Mouse (Mus musculus): Measurements from ENCODE around the gene Pmel. TPM values are rescaled to one million over a fixed set of nuclear protein-coding genes. Genes with fewer than 3 reads are reported as not detected.

The Pmel gene
- 2.2 and 3.1 TPM in 2 replicates for polyA plus RNA-seq (2014; fragmentation: Nextera tagmentation; extraction: Ambion mirVana)

GRCm38 (mm10) chr10:128703895-128704294 lies at the start of gene Pmel:
Pmel (plus strand) TSS chr10:128704195.
- Histone ChIP-seq H3K4me3 (ENCODE audit: low read depth, low read length) (peak within 1 kb of the TSS; percentile 81), H3K27ac (ENCODE audit: low read depth, low read length) (peak within 1 kb of the TSS; percentile 81), H3K27me3 (ENCODE audit: control insufficient read depth, insufficient read depth, low read length) (no peaks in the 10 kb centered on the region), H3K4me1 (ENCODE audit: control insufficient read depth, insufficient read depth, low read length) (peaks cover 11% of the 10 kb centered on the region), H3K9ac (ENCODE audit: low read length) (peak within 1 kb of the TSS; percentile 82), H3K36me3 (ENCODE audit: control insufficient read depth, insufficient read depth, low read length) (peaks cover 6% of the 10 kb centered on the region), H3K9me3 (ENCODE audit: control insufficient read depth, low read length) (no peaks in the 10 kb centered on the region), H3K4me2 (peak within 1 kb of the TSS; percentile 59)
- DNase-seq (ENCODE audit: low spot score, missing footprints) (no peak), ATAC-seq (ENCODE audit: low FRiP score) (no peak)
- WGBS: 32% methylated on average over 4 of the region's 4 CpGs

- Histone ChIP-seq H3K4me3 (ENCODE audit: low read depth, low read length) (no peak overlapping the region), H3K27me3 (ENCODE audit: control insufficient read depth, insufficient read depth, low read length) (no peaks in the 10 kb centered on the region), H3K27ac (ENCODE audit: low read depth, low read length) (no peak overlapping the region), H3K9ac (ENCODE audit: low read length) (no peak overlapping the region), H3K4me1 (ENCODE audit: control insufficient read depth, insufficient read depth, low read length) (no peaks in the 10 kb centered on the region), H3K36me3 (ENCODE audit: control insufficient read depth, insufficient read depth, low read length) (no peaks in the 10 kb centered on the region), H3K4me2 (no peak overlapping the region), H3K9me3 (ENCODE audit: control insufficient read depth, low read length) (no peaks in the 10 kb centered on the region)
- DNase-seq (ENCODE audit: low spot score, missing footprints) (peak; percentile 21), ATAC-seq (ENCODE audit: low FRiP score) (no peak)
- WGBS: 92% methylated on average over 3 of the region's 3 CpGs
These were observed 48.7 kb upstream of the Pmel start for GRCm38 (mm10) chr10:128655254-128655653.

GRCm38 (mm10) chr10:128656731-128657130 lies 47.3 kb upstream of the Pmel start:
- Histone ChIP-seq H3K4me3 (ENCODE audit: low read depth, low read length) (no peak overlapping the region), H3K4me2 (no peak overlapping the region), H3K36me3 (ENCODE audit: control insufficient read depth, insufficient read depth, low read length) (no peaks in the 10 kb centered on the region), H3K27ac (ENCODE audit: low read depth, low read length) (no peak overlapping the region), H3K9me3 (ENCODE audit: control insufficient read depth, low read length) (no peaks in the 10 kb centered on the region), H3K9ac (ENCODE audit: low read length) (no peak overlapping the region), H3K27me3 (ENCODE audit: control insufficient read depth, insufficient read depth, low read length) (no peaks in the 10 kb centered on the region), H3K4me1 (ENCODE audit: control insufficient read depth, insufficient read depth, low read length) (no peaks in the 10 kb centered on the region)
- DNase-seq (ENCODE audit: low spot score, missing footprints): no peak
- ATAC-seq (ENCODE audit: low FRiP score): no peak
- WGBS: 95% methylated on average over 1 of the region's 1 CpGs

GRCm38 (mm10) chr10:128657844-128658243 lies 46.2 kb upstream of the Pmel start:
- no peak for ATAC-seq (ENCODE audit: low FRiP score)
- 59% methylated on average over 9 of the region's 9 CpGs for WGBS

GRCm38 (mm10) chr10:128659490-128659889 lies 44.5 kb upstream of the Pmel start:
- no peak overlapping the region for H3K4me2 ChIP-seq
- H3K9me3 ChIP-seq (ENCODE audit: control insufficient read depth, low read length): no peaks in the 10 kb centered on the region
- no peak overlapping the region for H3K27ac ChIP-seq (ENCODE audit: low read depth, low read length)
- H3K27me3 ChIP-seq (ENCODE audit: control insufficient read depth, insufficient read depth, low read length): no peaks in the 10 kb centered on the region
- no peaks in the 10 kb centered on the region for H3K4me1 ChIP-seq (ENCODE audit: control insufficient read depth, insufficient read depth, low read length)
- ATAC-seq (ENCODE audit: low FRiP score) (no peak), DNase-seq (ENCODE audit: low spot score, missing footprints) (peak; percentile 65)
- no peaks in the 10 kb centered on the region for H3K36me3 ChIP-seq (ENCODE audit: control insufficient read depth, insufficient read depth, low read length)
- H3K9ac ChIP-seq (ENCODE audit: low read length): peak overlapping the region; percentile 24; the same call in 1 of the 2 replicates
- WGBS: 53% methylated on average over 9 of the region's 9 CpGs
- no peak overlapping the region for H3K4me3 ChIP-seq (ENCODE audit: low read depth, low read length)

More at GRCm38 (mm10) chr10:128657844-128658243, 46.2 kb upstream of the Pmel start:
- H3K4me2 ChIP-seq: no peak overlapping the region
- no peaks in the 10 kb centered on the region for H3K9me3 ChIP-seq (ENCODE audit: control insufficient read depth, low read length)
- no peak overlapping the region for H3K27ac ChIP-seq (ENCODE audit: low read depth, low read length)
- H3K4me1 ChIP-seq (ENCODE audit: control insufficient read depth, insufficient read depth, low read length): no peaks in the 10 kb centered on the region
- H3K27me3 ChIP-seq (ENCODE audit: control insufficient read depth, insufficient read depth, low read length): no peaks in the 10 kb centered on the region
- no peak overlapping the region for H3K4me3 ChIP-seq (ENCODE audit: low read depth, low read length)
- no peak for DNase-seq (ENCODE audit: low spot score, missing footprints)
- no peaks in the 10 kb centered on the region for H3K36me3 ChIP-seq (ENCODE audit: control insufficient read depth, insufficient read depth, low read length)
- no peak overlapping the region for H3K9ac ChIP-seq (ENCODE audit: low read length)

- ATAC-seq (ENCODE audit: low FRiP score) (no peak), DNase-seq (ENCODE audit: low spot score, missing footprints) (no peak)
- Histone ChIP-seq H3K27me3 (ENCODE audit: control insufficient read depth, insufficient read depth, low read length) (no peaks in the 10 kb centered on the region), H3K9ac (ENCODE audit: low read length) (no peak overlapping the region), H3K4me3 (ENCODE audit: low read depth, low read length) (no peak overlapping the region), H3K36me3 (ENCODE audit: control insufficient read depth, insufficient read depth, low read length) (no peaks in the 10 kb centered on the region), H3K9me3 (ENCODE audit: control insufficient read depth, low read length) (no peaks in the 10 kb centered on the region), H3K4me2 (no peak overlapping the region), H3K4me1 (ENCODE audit: control insufficient read depth, insufficient read depth, low read length) (no peaks in the 10 kb centered on the region), H3K27ac (ENCODE audit: low read depth, low read length) (no peak overlapping the region)
These were observed 41.5 kb upstream of the Pmel start for GRCm38 (mm10) chr10:128662465-128662864.

GRCm38 (mm10) chr10:128663441-128664220 lies 40.4 kb upstream of the Pmel start:
- 83% methylated on average over 5 of the region's 5 CpGs for WGBS
- Histone ChIP-seq H3K27me3 (ENCODE audit: control insufficient read depth, insufficient read depth, low read length) (no peaks in the 10 kb centered on the region), H3K4me3 (ENCODE audit: low read depth, low read length) (no peak overlapping the region), H3K36me3 (ENCODE audit: control insufficient read depth, insufficient read depth, low read length) (no peaks in the 10 kb centered on the region), H3K27ac (ENCODE audit: low read depth, low read length) (no peak overlapping the region), H3K9me3 (ENCODE audit: control insufficient read depth, low read length) (no peaks in the 10 kb centered on the region), H3K4me1 (ENCODE audit: control insufficient read depth, insufficient read depth, low read length) (peaks cover 4% of the 10 kb centered on the region; the same call in 1 of the 2 replicates), H3K4me2 (no peak overlapping the region), H3K9ac (ENCODE audit: low read length) (no peak overlapping the region)
- no peak for ATAC-seq (ENCODE audit: low FRiP score)
- DNase-seq (ENCODE audit: low spot score, missing footprints): no peak

GRCm38 (mm10) chr10:128664808-128665207 lies 39.2 kb upstream of the Pmel start:
- peaks cover 7% of the 10 kb centered on the region for H3K4me1 ChIP-seq (ENCODE audit: control insufficient read depth, insufficient read depth, low read length)
- H3K9me3 ChIP-seq (ENCODE audit: control insufficient read depth, low read length): no peaks in the 10 kb centered on the region
- no peak for DNase-seq (ENCODE audit: low spot score, missing footprints)
- H3K27me3 ChIP-seq (ENCODE audit: control insufficient read depth, insufficient read depth, low read length): no peaks in the 10 kb centered on the region
- H3K4me3 ChIP-seq (ENCODE audit: low read depth, low read length): no peak overlapping the region
- H3K9ac ChIP-seq (ENCODE audit: low read length): no peak overlapping the region
- ATAC-seq (ENCODE audit: low FRiP score): no peak
- no peaks in the 10 kb centered on the region for H3K36me3 ChIP-seq (ENCODE audit: control insufficient read depth, insufficient read depth, low read length)
- WGBS: 74% methylated on average over 3 of the region's 3 CpGs
- H3K27ac ChIP-seq (ENCODE audit: low read depth, low read length): no peak overlapping the region
- no peak overlapping the region for H3K4me2 ChIP-seq

GRCm38 (mm10) chr10:128665307-128665706 lies 38.7 kb upstream of the Pmel start:
- peaks cover 7% of the 10 kb centered on the region for H3K4me1 ChIP-seq (ENCODE audit: control insufficient read depth, insufficient read depth, low read length)
- no peak overlapping the region for H3K27ac ChIP-seq (ENCODE audit: low read depth, low read length)
- H3K4me2 ChIP-seq: no peak overlapping the region
- no peaks in the 10 kb centered on the region for H3K9me3 ChIP-seq (ENCODE audit: control insufficient read depth, low read length)
- H3K27me3 ChIP-seq (ENCODE audit: control insufficient read depth, insufficient read depth, low read length): no peaks in the 10 kb centered on the region
- DNase-seq (ENCODE audit: low spot score, missing footprints): no peak
- 91% methylated on average over 3 of the region's 3 CpGs for WGBS
- no peaks in the 10 kb centered on the region for H3K36me3 ChIP-seq (ENCODE audit: control insufficient read depth, insufficient read depth, low read length)
- ATAC-seq (ENCODE audit: low FRiP score): no peak
- H3K4me3 ChIP-seq (ENCODE audit: low read depth, low read length): no peak overlapping the region
- no peak overlapping the region for H3K9ac ChIP-seq (ENCODE audit: low read length)
